Mouse (Mus musculus): Measurements from ENCODE around the gene Nfkbia. TPM values are rescaled to one million over a fixed set of nuclear protein-coding genes. Genes with fewer than 3 reads are reported as not detected.

Nfkbia gene
- polyA plus RNA-seq, 1 experiment from 2014 or later, result 36.1 TPM

DNA sequence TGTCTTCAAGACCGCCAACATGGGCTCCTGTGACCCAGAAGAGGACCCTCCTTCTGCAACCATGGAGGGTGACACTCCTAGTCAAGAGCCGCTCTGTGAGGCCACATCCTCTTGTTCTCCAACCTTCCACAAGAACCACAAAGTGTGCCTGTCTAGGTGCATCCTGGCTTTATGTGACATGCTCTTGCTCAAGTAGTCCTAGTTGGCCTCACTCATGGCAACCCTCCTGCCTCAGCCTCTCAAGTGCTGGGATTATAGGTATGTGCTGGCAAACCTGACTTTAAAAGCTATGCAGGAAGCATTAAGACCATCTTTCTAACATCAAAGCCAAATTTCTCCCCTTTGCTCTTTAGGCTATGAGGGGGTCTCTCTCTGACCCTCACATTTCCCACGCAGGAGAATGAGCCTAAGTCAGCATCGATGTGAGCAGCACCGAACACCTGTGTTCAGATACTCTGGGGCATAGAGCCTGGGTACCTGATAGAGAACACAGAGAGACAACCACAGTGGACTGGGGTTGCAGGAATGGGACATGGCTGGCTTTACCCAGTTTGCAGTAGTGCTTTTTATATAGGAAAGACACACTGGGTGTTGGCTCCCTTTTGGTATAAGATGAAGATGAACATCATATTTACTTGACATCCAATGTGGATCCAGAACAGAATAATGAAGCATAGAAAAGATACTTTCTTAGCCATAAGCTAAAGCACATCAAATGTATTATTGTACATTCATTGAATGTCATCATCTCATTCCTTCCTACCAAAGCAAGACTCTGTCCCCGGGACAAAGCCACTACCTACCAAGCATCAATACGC, 4.4 kb downstream of the Nfkbia start:
- no peaks in the 10 kb centered on the region for H3K9me3 ChIP-seq
- no peaks in the 10 kb centered on the region for H3K27me3 ChIP-seq (ENCODE audit: poor library complexity, severe bottlenecking)
- H3K4me3 ChIP-seq, result no peak overlapping the region
- 94% methylated on average over 7 of the region's 7 CpGs for WGBS
- H3K36me3 ChIP-seq (replicated peaks), result peaks cover 47% of the 10 kb centered on the region
- H3K4me1 ChIP-seq, result peaks cover 28% of the 10 kb centered on the region
- no peak overlapping the region for H3K27ac ChIP-seq
- no peak for DNase-seq (ENCODE audit: extremely low spot score, low spot score)

DNA sequence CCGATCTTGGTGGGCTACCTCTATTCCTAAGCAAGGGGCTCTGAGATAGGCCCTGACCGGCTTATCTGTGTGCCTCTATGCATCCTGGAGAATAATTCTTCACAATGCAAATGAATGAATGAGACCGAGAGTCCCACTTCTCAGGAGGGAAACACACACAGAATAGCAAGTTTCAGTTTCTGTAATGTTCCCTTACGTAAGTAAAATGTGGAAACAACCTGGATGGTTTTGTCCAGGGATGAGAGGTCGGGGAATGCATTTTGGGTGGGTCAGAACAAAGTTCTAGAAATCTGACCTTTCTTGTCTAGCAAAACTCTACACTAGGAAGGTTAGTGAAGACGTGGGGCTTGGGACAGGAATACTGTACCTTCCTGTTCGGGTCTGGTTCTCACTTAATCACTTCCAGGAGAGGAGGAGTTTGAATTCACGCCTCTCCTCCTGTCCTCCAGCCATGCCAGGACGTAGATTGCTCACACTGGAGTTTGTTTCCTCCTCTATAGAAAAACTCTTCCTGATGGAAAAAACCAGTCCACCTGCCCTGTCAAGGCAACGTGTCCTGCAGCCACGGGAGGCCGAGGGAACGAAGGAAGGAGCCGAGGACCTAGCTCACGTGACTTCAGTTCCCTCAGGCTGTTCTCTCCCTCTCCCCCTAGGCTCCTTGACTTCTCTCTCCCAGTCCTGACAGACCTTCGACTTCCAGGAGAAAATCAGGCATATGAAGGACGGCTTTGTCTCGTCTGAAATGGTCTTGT, 5.3 kb downstream of the Nfkbia start:
- Histone ChIP-seq H3K27me3 (ENCODE audit: poor library complexity, severe bottlenecking) (no peaks in the 10 kb centered on the region), H3K36me3 (replicated peaks) (peaks cover 47% of the 10 kb centered on the region), H3K9me3 (no peaks in the 10 kb centered on the region), H3K27ac (no peak overlapping the region), H3K4me1 (peaks cover 23% of the 10 kb centered on the region), H3K4me3 (no peak overlapping the region)
- DNase-seq (ENCODE audit: extremely low spot score, low spot score), result no peak
- WGBS, result 80% methylated on average over 18 of the region's 18 CpGs

DNA sequence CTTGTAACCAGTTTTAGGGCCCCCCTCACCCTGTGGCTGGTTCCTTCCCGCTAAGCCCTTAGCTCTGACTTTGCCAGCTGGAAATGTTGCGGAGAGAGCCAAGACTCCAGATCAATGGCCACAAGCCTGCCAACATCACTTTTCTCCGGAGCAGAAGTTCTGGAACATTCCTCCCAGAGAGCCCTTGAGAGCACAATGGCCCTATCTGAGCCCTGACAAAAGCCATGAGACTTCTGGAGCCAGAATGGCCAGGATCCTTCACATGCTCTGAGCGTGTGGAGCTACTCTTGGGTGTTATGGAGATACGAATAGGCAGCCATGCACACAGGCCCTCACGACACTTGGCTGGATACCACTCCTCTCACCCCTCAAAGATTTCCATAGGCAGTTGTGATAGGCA, 7.6 kb downstream of the Nfkbia start:
- no peak overlapping the region for H3K4me3 ChIP-seq
- H3K36me3 ChIP-seq (replicated peaks), result peaks cover 33% of the 10 kb centered on the region
- no peaks in the 10 kb centered on the region for H3K9me3 ChIP-seq
- no peak overlapping the region for H3K27ac ChIP-seq
- H3K27me3 ChIP-seq (ENCODE audit: poor library complexity, severe bottlenecking), result no peaks in the 10 kb centered on the region
- DNase-seq (ENCODE audit: extremely low spot score, low spot score), result no peak
- 95% methylated on average over 6 of the region's 6 CpGs for WGBS
- H3K4me1 ChIP-seq, result peaks cover 7% of the 10 kb centered on the region; the same call in 1 of the 2 replicates

DNA sequence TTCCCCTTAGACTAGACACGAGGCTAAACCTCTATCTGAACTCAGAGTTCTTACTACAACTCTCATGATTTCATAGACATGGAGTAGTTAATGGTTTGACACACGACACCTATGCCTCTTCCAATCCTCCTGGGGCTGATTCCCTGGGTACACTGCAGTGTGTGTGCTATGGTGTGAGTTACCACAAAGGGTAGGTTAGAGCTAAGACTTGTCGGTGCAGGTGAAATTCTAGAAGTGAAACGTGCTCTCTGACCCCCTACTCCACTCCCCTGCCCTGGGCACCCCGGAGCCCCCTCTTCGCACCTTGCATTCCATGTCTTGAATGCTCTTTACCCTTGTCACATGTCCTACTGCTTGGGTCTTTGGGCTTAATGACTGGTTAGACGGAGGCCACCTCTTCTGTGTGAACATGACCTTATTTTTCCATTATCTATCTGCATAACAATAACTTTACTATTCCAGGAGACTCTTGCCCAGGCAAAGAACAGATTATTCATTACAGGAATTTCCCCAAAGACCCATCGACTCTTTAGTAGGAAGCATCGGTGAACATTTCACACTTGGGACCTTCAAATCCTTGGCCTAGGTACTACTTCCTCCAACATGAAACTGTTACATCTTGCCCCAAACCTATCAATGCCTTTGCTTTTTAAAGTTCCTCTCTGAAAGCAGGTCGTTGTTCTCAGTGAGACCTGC, 8.2 kb downstream of the Nfkbia start:
- WGBS, result 76% methylated on average over 10 of the region's 10 CpGs
- no peak for DNase-seq (ENCODE audit: extremely low spot score, low spot score)
- H3K27me3 ChIP-seq (ENCODE audit: poor library complexity, severe bottlenecking), result no peaks in the 10 kb centered on the region
- H3K4me1 ChIP-seq, result peaks cover 7% of the 10 kb centered on the region; the same call in 1 of the 2 replicates
- H3K27ac ChIP-seq, result no peak overlapping the region
- H3K9me3 ChIP-seq, result no peaks in the 10 kb centered on the region
- H3K36me3 ChIP-seq (replicated peaks), result peaks cover 29% of the 10 kb centered on the region
- no peak overlapping the region for H3K4me3 ChIP-seq

DNA sequence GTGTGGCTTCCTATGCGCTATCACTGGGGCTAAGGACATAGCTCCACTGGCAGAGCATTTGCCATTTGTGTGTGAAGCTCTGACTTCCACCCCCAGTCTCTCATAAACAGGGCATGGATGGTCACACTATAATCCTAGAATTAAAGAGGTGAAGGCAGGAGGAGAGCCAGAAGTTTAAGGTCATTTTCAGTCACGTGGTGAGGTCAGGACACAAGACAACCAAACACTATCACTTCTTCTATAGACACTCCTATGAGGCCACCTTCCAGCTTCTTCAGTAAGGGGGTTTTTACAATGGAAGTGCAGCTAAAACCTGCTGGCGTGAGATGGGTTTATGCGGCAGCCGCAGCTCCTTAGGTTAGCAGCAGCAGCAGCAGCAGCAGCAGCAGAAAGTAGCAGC, 8.9 kb downstream of the Nfkbia start:
- no peaks in the 10 kb centered on the region for H3K9me3 ChIP-seq
- H3K4me1 ChIP-seq, result peaks cover 9% of the 10 kb centered on the region; the same call in 1 of the 2 replicates
- no peak overlapping the region for H3K4me3 ChIP-seq
- H3K27ac ChIP-seq, result no peak overlapping the region
- no peaks in the 10 kb centered on the region for H3K27me3 ChIP-seq (ENCODE audit: poor library complexity, severe bottlenecking)
- peaks cover 22% of the 10 kb centered on the region for H3K36me3 ChIP-seq (replicated peaks)
- DNase-seq (ENCODE audit: extremely low spot score, low spot score), result no peak
- WGBS, result 74% methylated on average over 5 of the region's 5 CpGs

DNA sequence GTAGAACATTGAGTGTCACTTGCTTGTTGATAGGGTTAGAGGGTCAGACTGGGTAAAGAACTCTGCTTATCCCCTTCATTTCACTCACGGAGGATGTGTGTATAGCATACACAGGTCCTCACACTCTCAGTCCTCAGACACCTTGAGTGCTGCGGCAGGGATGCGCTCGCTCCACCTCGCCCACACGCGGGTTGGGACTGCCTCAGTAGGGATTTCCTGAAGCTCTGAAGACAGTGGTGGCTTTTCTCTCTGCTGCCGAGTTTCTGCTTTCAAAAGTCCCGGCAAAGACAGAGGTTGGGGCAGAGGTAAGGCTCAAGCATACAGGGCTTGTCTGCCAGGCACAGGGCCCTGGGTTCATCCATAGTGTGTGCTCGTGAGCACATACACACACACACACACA, 9.7 kb downstream of the Nfkbia start:
- H3K27me3 ChIP-seq (ENCODE audit: poor library complexity, severe bottlenecking), result no peaks in the 10 kb centered on the region
- no peak overlapping the region for H3K27ac ChIP-seq
- DNase-seq (ENCODE audit: extremely low spot score, low spot score), result no peak
- WGBS, result 78% methylated on average over 10 of the region's 10 CpGs
- no peak overlapping the region for H3K4me3 ChIP-seq
- H3K9me3 ChIP-seq, result no peaks in the 10 kb centered on the region
- peaks cover 9% of the 10 kb centered on the region; the same call in 1 of the 2 replicates for H3K4me1 ChIP-seq
- peaks cover 14% of the 10 kb centered on the region for H3K36me3 ChIP-seq (replicated peaks)

DNA sequence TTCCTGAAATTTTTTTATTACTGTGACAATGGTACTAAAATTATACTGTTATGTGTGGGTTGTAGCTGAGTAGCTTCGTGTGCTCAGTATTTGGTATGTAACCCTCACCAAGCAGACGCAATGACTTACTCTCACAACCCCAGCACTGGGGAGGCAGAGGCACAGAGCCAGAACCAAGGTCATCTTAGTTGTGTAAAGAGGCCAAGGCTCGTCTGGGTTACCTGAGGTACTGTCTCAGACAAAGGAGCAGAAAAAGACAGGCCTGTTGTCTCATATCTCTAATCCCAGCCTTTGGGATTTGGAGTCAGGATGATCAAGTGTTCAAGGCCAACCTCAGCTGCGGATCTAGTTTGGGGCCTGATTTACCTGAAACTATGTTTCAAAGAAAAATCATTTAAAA, 10.7 kb downstream of the Nfkbia start:
- DNase-seq (ENCODE audit: extremely low spot score, low spot score), result no peak
- H3K9me3 ChIP-seq, result no peaks in the 10 kb centered on the region
- H3K27ac ChIP-seq, result no peak overlapping the region
- peaks cover 9% of the 10 kb centered on the region; the same call in 1 of the 2 replicates for H3K4me1 ChIP-seq
- 84% methylated on average over 4 of the region's 4 CpGs for WGBS
- no peaks in the 10 kb centered on the region for H3K27me3 ChIP-seq (ENCODE audit: poor library complexity, severe bottlenecking)
- H3K36me3 ChIP-seq (replicated peaks), result 0 out of 2 replicates have a peak, but pooled peaks cover 4% of the 10 kb centered on the region
- no peak overlapping the region for H3K4me3 ChIP-seq

DNA sequence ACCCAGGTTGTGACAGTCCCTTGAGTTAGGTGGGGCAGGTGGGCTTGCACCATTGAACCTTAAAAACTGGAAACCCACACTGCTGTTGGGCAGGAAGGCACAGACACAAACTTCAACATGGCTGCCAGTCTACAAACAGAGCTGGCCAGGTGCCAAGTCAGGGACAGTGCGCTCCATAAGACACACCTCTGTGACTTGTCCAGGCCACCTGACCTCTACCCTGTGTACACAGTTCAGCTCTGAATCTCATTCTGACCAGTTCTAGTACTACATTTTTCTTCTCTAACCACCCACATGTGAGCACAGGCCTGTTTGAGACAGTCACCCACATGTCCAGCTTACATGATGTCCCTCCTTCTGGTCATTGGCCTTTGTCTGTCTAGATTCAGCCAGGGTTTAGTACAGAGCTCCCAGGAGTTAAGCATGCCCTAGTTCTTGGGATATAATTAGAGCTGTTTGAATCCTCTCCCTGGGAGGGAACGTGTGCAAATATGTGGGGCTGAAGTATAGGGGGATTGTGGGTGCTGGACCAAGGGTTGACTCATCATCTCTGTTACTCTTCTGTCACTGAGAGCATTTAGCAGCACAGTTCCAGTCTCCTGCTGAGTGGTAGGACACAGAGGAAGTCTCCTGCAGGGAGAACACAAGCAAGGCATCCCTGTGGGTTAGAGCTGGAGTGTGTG, 11.8 kb downstream of the Nfkbia start:
- WGBS, result 95% methylated on average over 2 of the region's 2 CpGs
- Histone ChIP-seq H3K27ac (no peak overlapping the region), H3K36me3 (replicated peaks) (0 out of 2 replicates have a peak, but pooled peaks cover under 1% of the 10 kb centered on the region), H3K27me3 (ENCODE audit: poor library complexity, severe bottlenecking) (no peaks in the 10 kb centered on the region), H3K4me1 (peaks cover 9% of the 10 kb centered on the region; the same call in 1 of the 2 replicates), H3K4me3 (no peak overlapping the region), H3K9me3 (no peaks in the 10 kb centered on the region)
- no peak for DNase-seq (ENCODE audit: extremely low spot score, low spot score)

DNA sequence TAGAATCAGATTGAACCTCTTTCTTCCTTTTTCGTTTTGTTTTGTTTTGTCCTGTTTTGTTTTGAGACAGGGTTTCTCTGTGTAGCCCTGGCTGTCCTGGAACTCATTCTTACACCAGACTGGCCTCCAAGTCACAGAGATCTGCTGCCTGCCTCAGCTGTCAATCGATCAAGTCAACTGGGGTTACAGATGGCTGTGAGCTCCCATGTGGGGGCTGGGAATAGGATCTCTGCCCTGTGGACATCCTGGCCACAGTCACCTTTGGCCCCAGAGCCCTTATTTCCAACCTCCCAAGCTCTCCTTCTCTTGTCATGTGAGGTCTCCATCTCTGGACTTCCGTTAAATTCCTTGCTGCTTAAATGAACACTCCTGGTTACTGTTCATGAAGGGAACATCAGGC, 13.5 kb downstream of the Nfkbia start:
- 83% methylated on average over 3 of the region's 3 CpGs for WGBS
- DNase-seq (ENCODE audit: extremely low spot score, low spot score), result no peak
- Histone ChIP-seq H3K36me3 (replicated peaks) (no peaks in the 10 kb centered on the region), H3K9me3 (no peaks in the 10 kb centered on the region), H3K27ac (no peak overlapping the region), H3K4me3 (no peak overlapping the region), H3K4me1 (peaks cover 9% of the 10 kb centered on the region), H3K27me3 (ENCODE audit: poor library complexity, severe bottlenecking) (no peaks in the 10 kb centered on the region)

DNA sequence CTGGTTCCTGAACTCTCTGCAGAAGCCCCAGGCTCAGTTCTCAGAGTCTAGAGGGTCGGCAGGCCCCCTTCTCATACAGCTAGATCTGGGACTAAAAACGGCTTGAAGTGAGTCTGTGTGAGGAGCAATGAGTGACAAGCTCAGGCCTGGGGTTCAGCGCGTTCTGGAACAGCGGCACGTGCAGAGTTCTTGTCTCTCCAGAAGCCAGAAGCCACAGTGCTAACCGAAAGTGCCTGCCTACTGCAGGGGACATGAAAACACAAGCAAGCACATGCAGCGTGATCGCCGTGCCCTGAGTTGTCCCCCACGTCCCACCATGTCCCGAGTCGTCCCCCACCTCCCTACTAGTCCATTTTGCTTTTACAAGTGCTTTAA, 18.3 kb downstream of the Nfkbia start:
- H3K4me3 ChIP-seq, result no peak overlapping the region
- no peaks in the 10 kb centered on the region for H3K36me3 ChIP-seq (replicated peaks)
- peaks cover 33% of the 10 kb centered on the region for H3K4me1 ChIP-seq
- 87% methylated on average over 13 of the region's 13 CpGs for WGBS
- no peak for DNase-seq (ENCODE audit: extremely low spot score, low spot score)
- H3K27ac ChIP-seq, result no peak overlapping the region
- H3K9me3 ChIP-seq, result no peaks in the 10 kb centered on the region
- peaks cover 19% of the 10 kb centered on the region for H3K27me3 ChIP-seq (ENCODE audit: poor library complexity, severe bottlenecking)

DNA sequence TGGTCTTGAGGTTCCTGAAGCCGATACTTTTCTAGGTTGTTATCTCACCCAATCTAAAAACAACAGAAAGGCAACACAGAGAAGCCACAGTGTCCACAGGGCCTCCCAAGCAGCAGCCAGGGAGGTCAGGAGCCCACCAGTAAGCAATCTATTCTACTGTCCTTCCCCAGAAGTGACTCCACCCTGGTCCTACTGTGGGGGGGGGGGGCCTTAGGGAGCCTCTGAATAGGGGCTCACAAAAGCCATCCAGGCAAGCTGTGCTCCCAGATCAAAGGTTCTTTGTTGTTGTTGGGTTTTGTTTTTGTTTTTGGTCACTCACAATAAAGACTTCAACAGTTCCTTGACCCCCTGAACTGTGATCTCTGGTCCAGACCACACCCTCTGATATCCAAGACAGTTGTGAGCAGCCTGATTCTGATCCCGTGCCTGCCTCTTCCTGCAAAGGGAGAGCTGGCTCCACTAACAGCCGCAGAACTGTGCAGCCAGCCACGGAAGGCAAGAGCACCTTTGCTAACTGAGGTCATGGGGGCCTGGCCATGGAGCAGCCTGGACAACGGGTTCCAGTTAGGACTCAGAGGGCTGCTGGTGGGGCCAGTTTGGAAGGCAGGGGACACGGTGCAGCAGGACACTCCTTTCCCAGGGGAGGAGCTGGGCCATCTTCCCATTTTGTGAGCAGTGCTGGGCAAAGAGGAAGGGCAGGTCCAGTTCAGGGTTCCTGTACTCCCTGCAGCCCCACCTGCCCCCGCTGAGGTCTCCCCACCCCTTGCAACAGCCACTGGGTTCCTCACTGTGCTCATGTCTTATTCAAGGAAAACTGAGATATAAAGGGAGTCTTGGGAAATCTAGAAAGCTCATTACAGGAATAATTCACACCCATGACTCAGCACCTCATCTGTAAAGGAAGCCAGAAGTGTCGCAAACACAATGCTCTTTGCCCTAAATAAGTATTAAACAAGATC, 18.9 kb downstream of the Nfkbia start:
- Histone ChIP-seq H3K9me3 (no peaks in the 10 kb centered on the region), H3K4me1 (peaks cover 30% of the 10 kb centered on the region), H3K27me3 (ENCODE audit: poor library complexity, severe bottlenecking) (peaks cover 20% of the 10 kb centered on the region), H3K4me3 (no peak overlapping the region), H3K36me3 (replicated peaks) (no peaks in the 10 kb centered on the region), H3K27ac (peak overlapping the region; percentile 54; the same call in 1 of the 2 replicates)
- no peak for DNase-seq (ENCODE audit: extremely low spot score, low spot score)
- WGBS, result 30% methylated on average over 8 of the region's 8 CpGs

All from forebrain, embryonic 10.5 days (tissue).